In genomic region chr5:140420616-140421015, GRCm38 (mm10) we compare ENCODE assay signal across 9 mouse cellular contexts. TPM values are rescaled to one million over a fixed set of nuclear protein-coding genes. Genes with fewer than 3 reads are reported as not detected.
DNase-seq lines count a peak whose midpoint lies in the region; ATAC-seq and TF ChIP-seq lines count a peak whose summit lies in the region.
"Had no signal": no experiment of that assay in that cellular context is flagged by ENCODE, and none has a peak within 500 bp of the region (broad histone marks: within the 10 kb centered on the region; RNA-seq: fewer than 3 reads in every experiment).

No protein-coding gene starts in this region.

- no peak for TF ChIP-seq POLR2A in cerebellum, adult 2 months (IDR thresholded peaks at IDR 0.05; ENCODE audit: borderline replicate concordance, insufficient read depth, low read length)

- TF ChIP-seq EP300 in liver, postnatal 0 days (IDR thresholded peaks at IDR 0.05; ENCODE audit: low read depth) = peak; percentile 42; the same call in 1 of the 2 replicates

- peak overlapping the region; percentile 93 for H3K9ac ChIP-seq in forebrain, postnatal 0 days
- H3K9ac ChIP-seq in liver, postnatal 0 days (replicated peaks) = peak overlapping the region; percentile 88

- peak overlapping the region; percentile 95 for H3K4me3 ChIP-seq in cerebellum, adult 2 months (replicated peaks; ENCODE audit: insufficient read depth, low read depth, low read length)
- peak overlapping the region; percentile 97 for H3K4me3 ChIP-seq in G1E (ENCODE audit: low read depth, low read length)
- peak overlapping the region; percentile 85 for H3K4me3 ChIP-seq in forebrain, postnatal 0 days (ENCODE audit: low read depth, low read length)
- H3K4me3 ChIP-seq in liver, postnatal 0 days (ENCODE audit: low read depth, low read length) = peak overlapping the region; percentile 78

- TF ChIP-seq CTCF in cerebellum, adult 2 months (IDR thresholded peaks at IDR 0.05; ENCODE audit: borderline replicate concordance, insufficient read depth, low read depth, low read length) = no peak
- no peak for TF ChIP-seq CTCF in G1E (IDR thresholded peaks at IDR 0.05; ENCODE audit: low read depth, low read length)
- no peak for TF ChIP-seq CTCF in forebrain, postnatal 0 days (IDR thresholded peaks at IDR 0.05; ENCODE audit: low read depth)
- no peak for TF ChIP-seq CTCF in liver, postnatal 0 days (IDR thresholded peaks at IDR 0.05; ENCODE audit: low read depth)

- peaks cover 11% of the 10 kb centered on the region for H3K4me1 ChIP-seq in cerebellum, adult 2 months (ENCODE audit: control insufficient read depth, insufficient read depth, low read length)
- H3K4me1 ChIP-seq in G1E (ENCODE audit: insufficient read depth, low read depth, low read length) = peaks cover 46% of the 10 kb centered on the region
- peaks cover 14% of the 10 kb centered on the region for H3K4me1 ChIP-seq in forebrain, postnatal 0 days (ENCODE audit: insufficient read depth)
- H3K4me1 ChIP-seq in liver, postnatal 0 days (ENCODE audit: insufficient read depth) = peaks cover 16% of the 10 kb centered on the region

- ATAC-seq in G1E (ENCODE audit: extremely low read depth, insufficient number of reproducible peaks, low FRiP score, poor library complexity, severe bottlenecking) = no peak
- no peak for ATAC-seq in forebrain, postnatal 0 days
- ATAC-seq in liver, postnatal 0 days = no peak

- H3K9me3 ChIP-seq in G1E (replicated peaks) = no peaks in the 10 kb centered on the region
- H3K9me3 ChIP-seq in forebrain, postnatal 0 days (ENCODE audit: low read length) = no peaks in the 10 kb centered on the region
- H3K9me3 ChIP-seq in liver, postnatal 0 days (ENCODE audit: low read length) = no peaks in the 10 kb centered on the region

- no peaks in the 10 kb centered on the region for H3K27me3 ChIP-seq in cerebellum, adult 2 months (ENCODE audit: control insufficient read depth, insufficient read depth, low read length)
- no peaks in the 10 kb centered on the region for H3K27me3 ChIP-seq in G1E (ENCODE audit: insufficient read depth, low read length)
- no peaks in the 10 kb centered on the region for H3K27me3 ChIP-seq in forebrain, postnatal 0 days (ENCODE audit: insufficient read depth, low read length)
- no peaks in the 10 kb centered on the region for H3K27me3 ChIP-seq in liver, postnatal 0 days (ENCODE audit: insufficient read depth, low read length)

- no peak overlapping the region for H3K27ac ChIP-seq in cerebellum, adult 2 months (ENCODE audit: insufficient read depth, low read length)
- no peak overlapping the region for H3K27ac ChIP-seq in forebrain, postnatal 0 days (ENCODE audit: low read depth, low read length)
- H3K27ac ChIP-seq in liver, postnatal 0 days (ENCODE audit: low read depth) = no peak overlapping the region

- no peak for DNase-seq in cerebellum, adult 2 months
- no peak for DNase-seq in cerebellum, adult 11 months
- no peak for DNase-seq in G1E (ENCODE audit: low spot score)
- no peak for DNase-seq in forebrain, postnatal 0 days
- DNase-seq in liver, postnatal 0 days = no peak
- no peak for DNase-seq in thymus, postnatal 36 days
- no peak for DNase-seq in embryo, embryonic 10 days (ENCODE audit: low spot score)
- DNase-seq in layer of hippocampus, adult 9-11 months = no peak
- DNase-seq: right cerebral cortex, postnatal 14 days had no signal

- peaks cover 58% of the 10 kb centered on the region for H3K36me3 ChIP-seq in G1E (replicated peaks)
- no peaks in the 10 kb centered on the region; the same call in 1 of the 2 replicates for H3K36me3 ChIP-seq in forebrain, postnatal 0 days (ENCODE audit: insufficient read depth)
- peaks cover 7% of the 10 kb centered on the region for H3K36me3 ChIP-seq in liver, postnatal 0 days (replicated peaks; ENCODE audit: insufficient read depth, low read length)

- peak overlapping the region; percentile 81 for H3K4me2 ChIP-seq in forebrain, postnatal 0 days (ENCODE audit: low read depth)
- H3K4me2 ChIP-seq in liver, postnatal 0 days (ENCODE audit: low read depth, low read length) = peak overlapping the region; percentile 91

- WGBS in cerebellum, adult 2 months = 54% methylated on average over 4 of the region's 4 CpGs
- 66% methylated on average over 4 of the region's 4 CpGs for WGBS in forebrain, postnatal 0 days
- WGBS in liver, postnatal 0 days (ENCODE audit: insufficient replicate concordance) = 34% methylated on average over 4 of the region's 4 CpGs

RNA-seq across cellular contexts. Expression of gene Eif3b, which starts 1.5 kb away (rescaled TPM):
- polyA plus RNA-seq in cerebellum, adult 2 months (2012; rRNA removed) = 71.2 and 74.3 TPM in 2 replicates
- total RNA-seq in G1E (2014; fragmentation: Nextera tagmentation) = 237 and 276 TPM in 2 replicates
- total RNA-seq in G1E (2017) = 87.5 and 137 TPM in 2 replicates
- polyA plus RNA-seq in G1E (2012) = 101 and 133 TPM in 2 replicates
- 32.3 and 41.4 TPM in 2 replicates for total RNA-seq in forebrain, postnatal 0 days (2014; rRNA removed)
- 64.0 and 73.0 TPM in 2 replicates for polyA plus RNA-seq in forebrain, postnatal 0 days (2015; fragmentation: Nextera tagmentation; extraction: Ambion mirVana)
- 35.5 and 38.7 TPM in 2 replicates for polyA plus RNA-seq in liver, postnatal 0 days (2015; fragmentation: Nextera tagmentation; extraction: Ambion mirVana)

RNA-seq across cellular contexts. Expression of gene Gm4869, which starts 24.8 kb away (rescaled TPM):
- polyA plus RNA-seq in cerebellum, adult 2 months (2012; rRNA removed) = not detected in 2 replicates
- total RNA-seq in G1E (2014; fragmentation: Nextera tagmentation) (not detected in 2 replicates), G1E (2017) (not detected in 2 replicates)
- not detected in 2 replicates for polyA plus RNA-seq in G1E (2012)
- total RNA-seq in forebrain, postnatal 0 days (2014; rRNA removed) = 0.10 TPM in 1 of 2 replicates, not detected in the other
- not detected in 2 replicates for polyA plus RNA-seq in forebrain, postnatal 0 days (2015; fragmentation: Nextera tagmentation; extraction: Ambion mirVana)
- not detected in 2 replicates for polyA plus RNA-seq in liver, postnatal 0 days (2015; fragmentation: Nextera tagmentation; extraction: Ambion mirVana)

RNA-seq across cellular contexts. Expression of gene Snx8, which starts 31.6 kb away (rescaled TPM):
- 15.2 and 15.4 TPM in 2 replicates for polyA plus RNA-seq in cerebellum, adult 2 months (2012; rRNA removed)
- total RNA-seq in G1E (2014; fragmentation: Nextera tagmentation) (5.2 and 21.8 TPM in 2 replicates), G1E (2017) (17.8 and 21.5 TPM in 2 replicates)
- 18.7 and 19.9 TPM in 2 replicates for polyA plus RNA-seq in G1E (2012)
- 42.8 and 54.6 TPM in 2 replicates for total RNA-seq in forebrain, postnatal 0 days (2014; rRNA removed)
- 21.1 and 31.1 TPM in 2 replicates for polyA plus RNA-seq in forebrain, postnatal 0 days (2015; fragmentation: Nextera tagmentation; extraction: Ambion mirVana)
- polyA plus RNA-seq in liver, postnatal 0 days (2015; fragmentation: Nextera tagmentation; extraction: Ambion mirVana) = 11.4 and 12.1 TPM in 2 replicates
